Mouse (Mus musculus) embryonic facial prominence, embryonic 14.5 days (tissue): Measurements from ENCODE around the gene Saa2. TPM values are rescaled to one million over a fixed set of nuclear protein-coding genes. Genes with fewer than 3 reads are reported as not detected.
A peak's percentile ranks its signal among the peaks of the same experiment; 100 is the strongest.

ENCODE experiments used
- ATAC-seq: fragments of 200-750 bp; cut with Nextera tagmentation; 2 replicates; pipeline ENCODE4 v1.8.0; 2017; ENCODE audit warnings: low read depth, moderate number of reproducible peaks, moderate TSS enrichment
- DNase-seq: peaks from one replicate; pipeline ENCODE4 v3.0.0-alpha.2; 2015; ENCODE audit warnings: low spot score
- H3K27ac ChIP-seq: fragments of 300-500 bp; sonication (generic); replicated peaks from 2 replicates; pipeline ENCODE4 v1.5.1; 2014; ENCODE audit warnings: low read depth, mild to moderate bottlenecking, low read length, moderate library complexity
- H3K27me3 ChIP-seq: fragments of 300-500 bp; sonication (generic); replicated peaks from 2 replicates; pipeline ENCODE4 v1.6.1; 2014; ENCODE audit warnings: low read length; ENCODE audit not compliant: control insufficient read depth, insufficient read depth
- H3K36me3 ChIP-seq: fragments of 300-500 bp; sonication (generic); 2 replicates; pipeline ENCODE4 v1.6.1; 2014; ENCODE audit warnings: low read length, mixed read lengths; ENCODE audit not compliant: control insufficient read depth, insufficient read depth
- H3K4me1 ChIP-seq: fragments of 300-500 bp; sonication (generic); 2 replicates; pipeline ENCODE4 v1.6.1; 2014; ENCODE audit warnings: antibody characterized with exemption, low read length; ENCODE audit not compliant: control insufficient read depth, insufficient read depth
- H3K4me2 ChIP-seq: fragments of 300-500 bp; sonication (generic); 2 replicates; pipeline ENCODE4 v1.6.1; 2014; ENCODE audit warnings: low read depth, mild to moderate bottlenecking, low read length, moderate library complexity, mixed read lengths
- H3K4me3 ChIP-seq: fragments of 300-500 bp; sonication (generic); 2 replicates; pipeline ENCODE4 v1.5.1; 2014; ENCODE audit warnings: low read depth, mild to moderate bottlenecking, low read length
- H3K9ac ChIP-seq: fragments of 300-500 bp; sonication (generic); 2 replicates; pipeline ENCODE4 v1.6.1; 2014; ENCODE audit warnings: low read depth, mild to moderate bottlenecking, low read length, moderate library complexity, mixed read lengths
- H3K9me3 ChIP-seq: fragments of 300-500 bp; sonication (generic); 2 replicates; pipeline ENCODE4 v1.6.1; 2016; ENCODE audit warnings: low read length; ENCODE audit not compliant: control insufficient read depth
- WGBS: fragments of 180-500 bp; shearing (Covaris S2); extraction: QIAGEN DNeasy Blood & Tissue Kit; methylation state at CpG from one replicate; pipeline ENCODE4 v1.1.7; 2014; 5-methylcytosine and 5-hydroxymethylcytosine counted together
- polyA plus RNA-seq: library from polyadenylated mRNA; unstranded; fragments of >200 nt; fragmentation: Nextera tagmentation; extraction: Ambion mirVana; gene quantifications from 2 replicates; pipeline ENCODE4 v1.2.1, GENCODE M21; 2014

The Saa2 gene
- not detected in 2 replicates for polyA plus RNA-seq

- WGBS = 73% methylated on average over 2 of the region's 3 CpGs
- Histone ChIP-seq H3K36me3 (no peaks in the 10 kb centered on the region), H3K4me1 (no peaks in the 10 kb centered on the region), H3K27ac (no peak within 1 kb of the TSS), H3K4me3 (no peak within 1 kb of the TSS), H3K9ac (no peak within 1 kb of the TSS), H3K4me2 (no peak within 1 kb of the TSS), H3K9me3 (no peaks in the 10 kb centered on the region), H3K27me3 (no peaks in the 10 kb centered on the region)
- no peak for ATAC-seq
- no peak for DNase-seq
These were observed at the start of gene Saa2 for GRCm38 (mm10) chr7:46751490-46751889. Saa2 (plus strand) TSS chr7:46751790.

GRCm38 (mm10) chr7:46710390-46710844 is 41.2 kb upstream of the Saa2 start, which contains the start of gene Saal1:
Saal1 (minus strand) TSS chr7:46710680.
- DNase-seq = peak; percentile 91
- ATAC-seq = peak; percentile 98
- no peaks in the 10 kb centered on the region for H3K27me3 ChIP-seq
- H3K9ac ChIP-seq = peak within 1 kb of the TSS; percentile 88
- peak within 1 kb of the TSS; percentile 87 for H3K27ac ChIP-seq
- H3K4me1 ChIP-seq = peaks cover 8% of the 10 kb centered on the region; the same call in 1 of the 2 replicates
- peaks cover 30% of the 10 kb centered on the region for H3K36me3 ChIP-seq
- 0% methylated on average over 23 of the region's 38 CpGs for WGBS
- H3K4me2 ChIP-seq = peak within 1 kb of the TSS; percentile 59
- H3K9me3 ChIP-seq = no peaks in the 10 kb centered on the region
- H3K4me3 ChIP-seq = peak within 1 kb of the TSS; percentile 79

DNA sequence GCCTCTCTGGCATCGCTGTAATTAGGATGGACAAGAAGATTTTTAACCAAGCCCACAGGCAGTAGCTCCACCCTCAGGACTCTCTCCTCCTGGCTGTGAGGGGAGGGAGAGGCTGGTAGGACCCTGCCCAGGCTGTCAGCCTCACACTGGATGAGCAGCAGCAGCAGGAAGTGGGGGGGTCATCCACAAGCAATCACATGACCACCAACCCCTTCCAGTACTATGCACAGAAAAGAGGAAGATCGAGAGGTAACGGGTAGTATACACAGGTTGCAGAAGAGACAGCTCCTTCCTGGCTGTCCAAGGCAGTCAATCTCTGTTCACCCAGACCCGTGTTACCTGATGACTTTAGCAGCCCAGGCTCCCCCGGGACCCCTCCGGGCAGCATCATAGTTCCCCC is 39.3 kb upstream of the Saa2 start:
- 68% methylated on average over 6 of the region's 6 CpGs for WGBS
- no peaks in the 10 kb centered on the region for H3K27me3 ChIP-seq
- H3K4me3 ChIP-seq = no peak overlapping the region
- DNase-seq (no peak), ATAC-seq (no peak)
- no peak overlapping the region for H3K9ac ChIP-seq
- H3K4me2 ChIP-seq = no peak overlapping the region
- no peak overlapping the region for H3K27ac ChIP-seq
- peaks cover 8% of the 10 kb centered on the region; the same call in 1 of the 2 replicates for H3K4me1 ChIP-seq
- H3K9me3 ChIP-seq = no peaks in the 10 kb centered on the region
- peaks cover 12% of the 10 kb centered on the region for H3K36me3 ChIP-seq

GRCm38 (mm10) chr7:46714518-46714917 is 37.1 kb upstream of the Saa2 start:
- WGBS = 33% methylated on average over 6 of the region's 6 CpGs
- no peak for ATAC-seq

DNA sequence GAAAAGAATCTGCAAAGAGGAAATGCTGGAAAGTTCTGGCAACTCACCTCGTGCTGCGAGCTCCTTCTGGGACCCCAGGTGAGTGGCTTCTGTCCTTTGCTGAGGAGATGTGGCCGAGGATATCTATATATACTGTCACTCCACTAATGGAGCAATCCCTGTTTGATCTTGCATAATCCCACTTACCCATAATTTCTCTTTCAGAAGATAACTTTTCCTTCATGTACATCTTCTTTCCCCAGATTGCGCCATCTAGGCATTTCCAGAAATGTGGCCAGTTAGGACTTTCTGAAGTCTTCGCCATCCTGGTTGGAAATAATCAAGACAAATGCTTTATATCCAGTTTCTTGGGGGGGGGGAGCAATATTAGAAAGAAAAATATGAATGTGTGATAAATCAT is 36.0 kb upstream of the Saa2 start, which contains the start of gene Saa3:
Gene Saa3 (minus strand): TSS at position 101 of the 400 bp plus-strand sequence.
- Histone ChIP-seq H3K9me3 (no peaks in the 10 kb centered on the region), H3K4me3 (no peak within 1 kb of the TSS), H3K27me3 (no peaks in the 10 kb centered on the region), H3K4me2 (no peak within 1 kb of the TSS), H3K9ac (no peak within 1 kb of the TSS), H3K4me1 (no peaks in the 10 kb centered on the region), H3K27ac (no peak within 1 kb of the TSS), H3K36me3 (no peaks in the 10 kb centered on the region)
- 87% methylated on average over 5 of the region's 5 CpGs for WGBS
- ATAC-seq = no peak
- DNase-seq = no peak

More at GRCm38 (mm10) chr7:46714518-46714917, 37.1 kb upstream of the Saa2 start:
- no peak overlapping the region for H3K27ac ChIP-seq
- H3K4me2 ChIP-seq = no peak overlapping the region
- H3K36me3 ChIP-seq = no peaks in the 10 kb centered on the region
- peaks cover 3% of the 10 kb centered on the region; the same call in 1 of the 2 replicates for H3K4me1 ChIP-seq
- H3K4me3 ChIP-seq = no peak overlapping the region
- DNase-seq = peak; percentile 40
- H3K27me3 ChIP-seq = no peaks in the 10 kb centered on the region
- no peaks in the 10 kb centered on the region for H3K9me3 ChIP-seq
- H3K9ac ChIP-seq = no peak overlapping the region

DNA sequence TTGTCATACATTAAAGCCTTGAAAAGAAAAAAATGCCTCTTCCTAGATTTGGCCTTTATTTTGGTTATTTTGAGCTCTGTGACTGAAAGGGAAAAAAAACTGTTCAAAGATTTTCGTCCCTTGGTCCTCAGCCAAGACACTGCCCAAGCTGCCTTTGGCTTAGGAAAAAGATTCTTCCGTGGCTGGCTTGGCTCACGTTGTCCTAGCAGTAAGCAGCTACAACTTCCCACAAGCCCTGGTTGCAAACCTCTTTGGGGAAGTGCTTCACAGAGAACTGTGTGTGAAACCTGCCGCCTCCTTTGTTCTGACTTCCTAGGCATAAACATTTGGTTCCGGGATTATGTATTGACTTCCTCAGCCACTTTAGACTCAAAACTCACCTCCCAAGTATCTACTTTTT is 34.7 kb upstream of the Saa2 start:
- no peaks in the 10 kb centered on the region for H3K4me1 ChIP-seq
- H3K4me2 ChIP-seq = no peak overlapping the region
- WGBS = 54% methylated on average over 5 of the region's 5 CpGs
- H3K27me3 ChIP-seq = no peaks in the 10 kb centered on the region
- H3K9me3 ChIP-seq = no peaks in the 10 kb centered on the region
- H3K27ac ChIP-seq = no peak overlapping the region
- DNase-seq (peak; percentile 36), ATAC-seq (no peak)
- no peak overlapping the region for H3K4me3 ChIP-seq
- H3K9ac ChIP-seq = no peak overlapping the region
- no peaks in the 10 kb centered on the region for H3K36me3 ChIP-seq

- H3K4me3 ChIP-seq = no peak overlapping the region
- H3K27me3 ChIP-seq = no peaks in the 10 kb centered on the region
- H3K4me1 ChIP-seq = no peaks in the 10 kb centered on the region
- ATAC-seq = no peak
- H3K9me3 ChIP-seq = no peaks in the 10 kb centered on the region
- no peak overlapping the region for H3K9ac ChIP-seq
- no peak overlapping the region for H3K4me2 ChIP-seq
- no peak overlapping the region for H3K27ac ChIP-seq
- no peak for DNase-seq
- 76% methylated on average over 7 of the region's 7 CpGs for WGBS
- H3K36me3 ChIP-seq = no peaks in the 10 kb centered on the region
These were observed 32.9 kb upstream of the Saa2 start for GRCm38 (mm10) chr7:46718591-46719270.

DNA sequence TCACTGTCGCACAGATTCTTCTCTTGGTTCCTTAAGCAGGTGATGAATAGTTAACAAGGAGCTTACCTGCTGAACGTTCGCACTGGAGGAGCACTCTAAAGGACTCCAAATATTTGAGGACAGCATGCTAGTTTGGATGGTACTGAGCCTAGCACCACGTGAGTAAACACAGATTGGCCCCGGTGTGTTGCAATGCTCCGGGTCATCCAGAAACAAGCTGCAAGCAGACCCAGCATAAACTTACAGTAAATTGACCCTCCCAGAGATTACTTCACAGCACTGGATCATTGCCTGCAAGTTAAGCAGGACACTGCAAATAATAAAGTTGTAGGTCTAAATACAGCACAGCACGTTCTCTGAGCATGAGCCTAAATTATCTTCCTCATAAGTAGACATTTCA is 32.1 kb upstream of the Saa2 start:
- Histone ChIP-seq H3K9me3 (no peaks in the 10 kb centered on the region), H3K27ac (no peak overlapping the region), H3K4me1 (no peaks in the 10 kb centered on the region), H3K4me3 (no peak overlapping the region), H3K27me3 (no peaks in the 10 kb centered on the region), H3K4me2 (no peak overlapping the region), H3K36me3 (no peaks in the 10 kb centered on the region), H3K9ac (no peak overlapping the region)
- DNase-seq (no peak), ATAC-seq (no peak)
- WGBS = 67% methylated on average over 7 of the region's 7 CpGs

DNA sequence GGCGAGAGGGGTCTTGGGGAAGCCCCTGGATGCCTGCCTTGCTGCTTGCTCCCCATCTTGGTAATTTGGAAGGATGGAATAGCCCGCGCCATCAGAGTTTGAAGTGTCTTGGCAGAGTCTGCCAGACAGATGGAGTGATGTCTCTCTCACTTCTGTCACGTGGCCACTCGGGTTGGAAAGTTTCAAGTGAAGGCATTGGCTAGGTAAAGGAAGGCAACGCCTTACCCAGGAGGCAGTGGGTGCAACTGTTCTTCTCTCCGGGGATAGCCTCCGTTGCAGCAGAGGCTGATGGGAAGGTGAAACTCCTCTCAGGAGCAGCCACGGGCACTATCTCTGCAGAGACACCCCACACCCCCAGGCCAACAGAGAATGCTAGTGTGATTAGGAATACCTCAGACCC is 31.1 kb upstream of the Saa2 start:
- Histone ChIP-seq H3K9ac (no peak overlapping the region), H3K9me3 (no peaks in the 10 kb centered on the region), H3K4me3 (no peak overlapping the region), H3K36me3 (no peaks in the 10 kb centered on the region), H3K4me2 (no peak overlapping the region), H3K27me3 (no peaks in the 10 kb centered on the region), H3K27ac (no peak overlapping the region), H3K4me1 (no peaks in the 10 kb centered on the region)
- 82% methylated on average over 9 of the region's 9 CpGs for WGBS
- no peak for DNase-seq
- ATAC-seq = no peak
